Mouse (Mus musculus): ENCODE results near the gene B4galnt4.
"Not testable (repeated sequence)": the region's sequence is repeated elsewhere in the genome, so short reads cannot be mapped to it uniquely, and the experiment has no call there.

Gene B4galnt4

GRCm38 (mm10) chr7:141060426-141061242, at the start of gene B4galnt4:
Gene B4galnt4 (plus strand): TSS chr7:141061104.
- peak; percentile 93 to 95 for DNase-seq (ENCODE audit: low spot score in 2 of 2)

DNA sequence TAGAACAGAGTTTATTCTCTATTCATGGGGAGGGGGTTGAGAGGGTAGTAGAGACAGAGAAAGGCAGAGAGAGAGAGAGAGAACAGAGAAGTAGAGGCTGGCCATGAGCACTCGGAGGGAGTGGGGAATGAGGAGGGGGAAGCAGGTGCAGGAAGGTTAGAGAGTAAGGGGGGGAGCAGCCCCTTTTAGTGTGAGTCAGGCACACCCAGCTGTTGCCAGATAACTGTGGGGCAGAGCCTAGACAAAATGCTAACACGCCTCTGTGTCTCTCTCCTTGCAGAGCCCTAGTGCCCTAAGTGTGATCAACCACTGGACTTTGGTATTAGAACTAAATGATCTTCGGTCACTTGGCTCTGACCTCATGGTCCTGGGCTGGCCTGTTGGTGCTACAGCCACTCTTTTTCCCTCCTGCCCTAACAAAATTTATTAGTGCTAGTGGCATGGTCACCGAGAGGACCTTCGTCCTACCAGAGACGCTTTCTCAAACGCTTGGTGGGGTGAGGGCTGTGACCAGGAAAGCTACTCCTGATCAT, 49.6 kb upstream of the B4galnt4 start:
- DNase-seq (ENCODE audit: low spot score in 2 of 2): no peak

DNA sequence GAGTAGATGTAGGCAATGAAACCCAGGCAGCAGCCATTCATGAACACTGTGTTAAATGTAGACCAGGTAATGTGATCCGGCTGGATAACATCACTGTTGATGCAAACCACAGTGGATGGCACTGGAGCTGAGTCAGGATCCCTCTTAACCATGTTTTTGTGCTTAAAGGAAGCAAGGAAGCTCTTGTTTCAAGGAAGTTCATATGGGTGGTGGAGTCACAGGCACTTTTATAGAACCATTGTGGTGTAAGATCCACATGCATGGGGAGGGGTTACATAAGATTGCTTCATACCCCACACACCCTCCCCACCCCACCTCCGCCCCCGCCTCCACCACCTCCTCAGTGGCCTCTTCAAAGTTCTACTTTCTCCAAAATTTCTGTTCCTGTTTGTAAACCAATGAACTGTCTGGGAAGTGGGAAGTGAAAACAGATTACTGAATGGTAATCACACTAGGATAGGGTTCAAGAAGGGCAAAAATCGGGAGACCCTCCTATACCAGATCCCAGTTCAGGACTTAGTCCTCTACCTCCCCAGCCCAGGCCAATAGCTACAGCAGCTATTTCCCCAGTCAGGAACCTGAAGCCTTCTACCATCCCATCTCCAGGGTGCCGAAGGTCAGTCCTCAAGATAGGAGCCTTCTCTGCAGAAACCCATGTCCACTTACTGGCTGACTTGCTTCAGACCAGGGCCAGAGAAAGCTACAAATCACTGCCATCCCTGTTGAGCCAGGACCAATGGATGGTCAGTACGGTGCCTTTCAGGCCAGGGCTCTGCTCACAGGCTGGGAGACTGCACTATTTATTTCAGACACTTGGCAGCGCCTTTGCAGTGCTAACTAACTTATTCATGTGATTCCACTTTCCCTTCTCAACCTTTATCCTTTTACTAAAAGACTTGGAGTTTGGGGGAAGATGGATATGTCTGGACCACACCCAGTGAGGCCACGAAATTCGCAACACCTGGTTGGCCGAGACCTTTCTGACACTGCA, 43.9 kb upstream of the B4galnt4 start:
- DNase-seq (ENCODE audit: low spot score in 2 of 2): no peak

DNA sequence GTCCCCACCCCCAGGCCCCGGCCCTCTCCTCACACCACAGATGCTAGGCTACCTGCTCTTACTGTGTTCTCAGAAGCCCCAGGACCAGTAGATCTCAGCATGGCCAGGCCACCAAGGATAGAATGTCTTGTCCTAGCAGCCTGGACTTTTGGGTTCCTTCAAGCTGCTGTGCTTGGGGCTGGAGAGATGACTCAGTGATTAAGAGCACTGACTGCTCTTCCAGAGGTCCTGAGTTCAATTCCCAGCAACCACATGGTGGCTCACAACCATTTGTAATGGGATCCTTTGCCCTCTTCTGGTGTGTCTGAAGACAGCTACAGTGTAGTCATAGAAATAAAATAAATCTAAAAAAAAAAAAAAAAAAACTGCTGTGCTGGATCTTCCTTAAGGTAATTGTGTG, 43.1 kb upstream of the B4galnt4 start, which contains the start of gene Ifitm6:
Ifitm6 (minus strand) TSS at position 101 of the 400 bp plus-strand sequence.
- DNase-seq (ENCODE audit: low spot score in 2 of 2): not testable (repeated sequence)

- no peak for DNase-seq (ENCODE audit: low spot score in 2 of 2)
Measured at GRCm38 (mm10) chr7:141019028-141019427, 41.9 kb upstream of the B4galnt4 start.

- DNase-seq (ENCODE audit: low spot score in 2 of 2): no peak
Measured at GRCm38 (mm10) chr7:141021489-141022449, 39.1 kb upstream of the B4galnt4 start.

GRCm38 (mm10) chr7:141024865-141025838, 35.8 kb upstream of the B4galnt4 start:
- DNase-seq (ENCODE audit: low spot score in 2 of 2): no peak

DNA sequence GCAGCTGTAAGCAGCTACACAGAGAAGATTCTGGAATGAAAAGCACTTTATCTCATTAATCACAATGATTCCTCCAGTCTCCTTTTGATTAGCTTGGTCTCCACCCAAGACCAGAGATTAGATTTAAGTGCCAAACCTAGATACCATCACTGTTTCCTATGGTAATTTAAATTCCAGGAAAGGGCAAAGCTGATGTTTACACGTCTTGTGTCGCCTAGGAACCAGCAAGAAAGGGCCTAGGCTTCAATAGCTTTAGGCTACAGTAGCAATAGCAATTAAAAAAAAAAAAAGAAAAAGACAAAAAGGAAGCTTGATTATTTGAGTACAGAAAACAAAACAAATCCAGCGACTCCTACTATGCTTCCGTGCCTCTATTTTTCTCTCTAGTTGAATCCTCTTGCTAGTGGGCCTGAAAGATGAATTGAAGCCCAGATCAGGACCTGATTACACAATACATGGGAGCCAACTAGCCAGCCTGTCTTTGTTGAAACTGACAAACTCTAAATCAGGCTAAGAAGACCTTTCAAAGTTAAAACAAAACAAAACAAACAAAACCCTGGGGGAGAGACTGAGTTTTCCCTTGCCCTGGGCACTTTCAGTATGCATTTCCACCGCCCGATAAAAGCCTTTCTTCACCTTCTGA, 34.7 kb upstream of the B4galnt4 start:
- no peak for DNase-seq (ENCODE audit: low spot score in 2 of 2)

GRCm38 (mm10) chr7:141026740-141027098, 34.2 kb upstream of the B4galnt4 start:
- DNase-seq (ENCODE audit: low spot score in 2 of 2): no peak

- no peak for DNase-seq (ENCODE audit: low spot score in 2 of 2)
Measured at GRCm38 (mm10) chr7:141028831-141029230, 32.1 kb upstream of the B4galnt4 start, which contains the start of gene Gm17387. Gene Gm17387 (plus strand): TSS chr7:141029131.

GRCm38 (mm10) chr7:141030390-141030789, 30.5 kb upstream of the B4galnt4 start:
- no peak for DNase-seq (ENCODE audit: low spot score in 2 of 2)

DNA sequence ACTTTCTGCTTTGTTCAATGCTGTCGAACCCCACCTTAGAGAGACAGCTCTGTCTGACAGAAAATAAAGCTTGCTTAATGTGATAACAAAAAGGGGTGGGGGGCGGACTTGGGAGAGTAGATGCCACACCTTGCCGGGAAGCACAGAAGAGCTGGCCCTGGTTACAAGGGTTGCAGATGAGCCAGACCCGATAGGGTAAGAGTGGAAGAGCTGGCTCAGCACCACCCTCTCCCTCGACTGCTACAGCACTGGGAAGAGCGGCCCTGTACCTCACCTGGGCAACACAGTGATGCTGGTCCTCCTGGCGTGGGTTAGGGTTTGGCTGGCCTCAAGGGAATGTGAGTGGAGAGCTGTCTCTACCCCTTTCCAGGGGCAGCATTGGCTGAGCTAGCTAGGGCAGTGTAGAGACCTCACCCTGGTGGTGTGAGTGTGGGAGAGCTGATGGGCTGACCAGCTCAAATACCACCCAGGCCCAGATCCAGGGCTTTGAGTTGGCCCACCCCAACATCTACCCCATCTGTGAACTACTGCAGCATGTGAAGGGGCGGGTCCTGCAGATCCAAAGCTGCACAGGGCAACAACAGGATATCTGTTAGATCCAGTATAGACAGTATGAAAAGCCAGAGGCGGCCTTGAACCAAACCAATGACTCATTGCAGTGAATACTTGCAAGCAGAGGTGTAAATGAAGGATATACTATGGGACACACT, 28.3 kb upstream of the B4galnt4 start:
- no peak for DNase-seq (ENCODE audit: low spot score in 2 of 2)

GRCm38 (mm10) chr7:141036624-141037023, 24.3 kb upstream of the B4galnt4 start:
- DNase-seq (ENCODE audit: low spot score in 2 of 2): not testable (repeated sequence)

DNA sequence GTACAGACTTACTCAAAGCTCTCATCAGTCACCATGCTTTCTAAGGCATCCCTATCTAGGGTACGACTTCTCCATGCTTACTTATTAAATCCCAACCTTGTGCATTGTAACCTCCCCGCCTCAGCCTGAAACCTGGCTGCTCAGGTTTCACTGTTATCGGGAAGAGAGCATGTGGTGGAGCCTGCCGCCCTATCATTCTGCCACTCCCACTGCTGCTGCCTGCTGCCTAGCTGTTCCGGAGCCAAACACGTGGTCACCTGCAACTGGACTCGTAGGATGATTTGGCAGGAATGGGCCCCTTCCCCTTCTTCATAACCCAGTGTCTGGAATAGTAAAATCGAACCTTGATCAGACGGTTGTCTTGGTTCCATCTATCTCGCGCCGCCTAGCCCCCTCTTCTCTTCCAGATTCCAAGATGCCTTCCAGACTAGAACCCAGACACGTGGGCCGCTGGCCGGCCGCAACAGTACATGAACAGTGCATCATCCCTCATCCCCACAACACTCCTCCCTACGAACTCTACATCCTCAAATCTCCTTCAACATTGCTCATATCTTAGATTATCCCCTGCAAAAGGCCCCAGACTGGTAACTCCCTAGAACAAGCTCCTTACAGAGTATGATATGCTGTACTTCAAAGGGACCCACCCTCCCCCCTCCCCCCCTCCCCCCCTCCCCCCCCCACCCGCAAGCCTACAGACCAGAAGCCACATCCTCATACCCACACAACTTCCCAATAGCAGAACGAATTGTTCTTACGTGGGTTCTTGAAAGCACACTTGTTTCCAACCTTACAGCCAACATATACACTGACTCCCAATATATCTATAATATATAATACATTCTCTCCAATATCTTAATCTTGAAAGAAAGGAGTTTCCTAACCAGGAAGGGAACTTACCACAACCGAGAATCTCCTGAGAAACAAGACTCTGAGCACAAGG, 22.5 kb upstream of the B4galnt4 start:
- no peak for DNase-seq (ENCODE audit: low spot score in 2 of 2)

DNA sequence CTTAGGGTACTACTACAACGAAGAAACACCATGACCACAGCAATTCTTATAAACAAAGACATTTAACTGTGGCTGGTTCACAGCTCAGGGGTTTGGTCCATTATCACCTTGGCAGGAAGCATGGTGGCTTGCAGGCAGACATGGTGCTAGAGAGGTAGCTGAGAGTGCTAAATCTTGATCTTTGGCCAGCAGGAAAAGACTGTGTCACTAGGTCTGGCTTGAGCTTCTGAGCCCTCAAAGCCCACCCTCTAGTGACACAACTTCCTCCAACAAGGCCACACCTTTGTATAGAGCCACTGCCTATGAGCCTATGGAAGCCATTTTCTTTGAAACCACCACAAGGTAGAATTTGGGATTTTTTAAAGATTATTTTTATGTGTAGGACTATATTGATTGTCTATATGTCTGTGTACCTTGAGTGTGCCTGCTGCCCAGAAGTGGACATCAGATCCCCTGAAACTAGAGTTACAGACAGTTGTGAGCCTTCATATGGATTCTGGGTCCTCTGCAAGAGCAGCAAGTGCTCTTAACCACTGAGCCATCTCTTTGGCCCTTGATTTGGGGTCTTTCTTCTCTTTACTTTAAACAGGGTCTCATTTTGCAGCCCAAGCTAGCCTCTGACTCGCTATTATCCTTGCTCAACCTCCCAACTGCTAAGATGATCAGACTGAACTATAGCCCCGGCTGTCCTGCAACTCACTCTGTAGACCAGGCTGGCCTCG, 21.4 kb upstream of the B4galnt4 start:
- no peak for DNase-seq (ENCODE audit: low spot score in 2 of 2)

GRCm38 (mm10) chr7:141040867-141041606, 19.9 kb upstream of the B4galnt4 start:
- DNase-seq (ENCODE audit: low spot score in 2 of 2): no peak
